Mouse (Mus musculus): ENCODE results near the gene 2200002D01Rik. TPM values are rescaled to one million over a fixed set of nuclear protein-coding genes. Genes with fewer than 3 reads are reported as not detected.
"Not testable (repeated sequence)": the region's sequence is repeated elsewhere in the genome, so short reads cannot be mapped to it uniquely, and the experiment has no call there.

The 2200002D01Rik gene
- polyA plus RNA-seq, 1 experiment from 2014 or later, result 0.92 TPM

GRCm38 (mm10) chr7:29247314-29247700 is 959 bp downstream of the 2200002D01Rik start:
- H3K9ac ChIP-seq (replicated peaks), result no peak overlapping the region
- peak overlapping the region; percentile 45 for H3K4me2 ChIP-seq (replicated peaks)
- peaks cover 10% of the 10 kb centered on the region for H3K4me1 ChIP-seq (replicated peaks)
- ATAC-seq, result peak; percentile 66
- no peak overlapping the region for H3K27ac ChIP-seq
- H3K36me3 ChIP-seq, result peaks cover 24% of the 10 kb centered on the region
- peak overlapping the region; percentile 12; the same call in 1 of the 2 replicates for H3K4me3 ChIP-seq (replicated peaks)
- peaks cover 26% of the 10 kb centered on the region for H3K27me3 ChIP-seq
- no peaks in the 10 kb centered on the region for H3K9me3 ChIP-seq
- WGBS, result 28% methylated on average over 16 of the region's 16 CpGs

GRCm38 (mm10) chr7:29246619-29247313 is 1.5 kb downstream of the 2200002D01Rik start:
- H3K9ac ChIP-seq (replicated peaks), result no peak overlapping the region
- peaks cover 24% of the 10 kb centered on the region for H3K36me3 ChIP-seq
- 87% methylated on average over 21 of the region's 21 CpGs for WGBS
- H3K9me3 ChIP-seq, result no peaks in the 10 kb centered on the region
- peaks cover 10% of the 10 kb centered on the region for H3K4me1 ChIP-seq (replicated peaks)
- H3K27ac ChIP-seq, result no peak overlapping the region
- H3K4me3 ChIP-seq (replicated peaks), result no peak overlapping the region
- H3K27me3 ChIP-seq, result peaks cover 26% of the 10 kb centered on the region
- no peak for ATAC-seq
- no peak overlapping the region for H3K4me2 ChIP-seq (replicated peaks)

- no peak overlapping the region for H3K27ac ChIP-seq
- H3K27me3 ChIP-seq, result peaks cover 26% of the 10 kb centered on the region
- no peaks in the 10 kb centered on the region for H3K9me3 ChIP-seq
- no peak overlapping the region for H3K4me2 ChIP-seq (replicated peaks)
- no peak overlapping the region for H3K9ac ChIP-seq (replicated peaks)
- ATAC-seq, result no peak
- H3K4me1 ChIP-seq (replicated peaks), result peaks cover 10% of the 10 kb centered on the region
- H3K4me3 ChIP-seq (replicated peaks), result no peak overlapping the region
- H3K36me3 ChIP-seq, result peaks cover 24% of the 10 kb centered on the region
- WGBS, result 85% methylated on average over 5 of the region's 5 CpGs
Measured at GRCm38 (mm10) chr7:29246015-29246414, 2.3 kb downstream of the 2200002D01Rik start.

- peaks cover 10% of the 10 kb centered on the region for H3K4me1 ChIP-seq (replicated peaks)
- no peak for ATAC-seq
- H3K27me3 ChIP-seq, result peaks cover 26% of the 10 kb centered on the region
- no peak overlapping the region for H3K4me3 ChIP-seq (replicated peaks)
- no peak overlapping the region for H3K4me2 ChIP-seq (replicated peaks)
- peaks cover 24% of the 10 kb centered on the region for H3K36me3 ChIP-seq
- no peaks in the 10 kb centered on the region for H3K9me3 ChIP-seq
- no peak overlapping the region for H3K27ac ChIP-seq
- H3K9ac ChIP-seq (replicated peaks), result no peak overlapping the region
- WGBS, result 87% methylated on average over 7 of the region's 7 CpGs
Measured at GRCm38 (mm10) chr7:29244732-29245416, 3.4 kb downstream of the 2200002D01Rik start.

- peaks cover 6% of the 10 kb centered on the region for H3K27me3 ChIP-seq
- WGBS, result under 1% methylated on average over 60 of the region's 60 CpGs
- no peaks in the 10 kb centered on the region for H3K36me3 ChIP-seq
- peak; percentile 97 for ATAC-seq
- peak within 1 kb of the TSS; percentile 71 for H3K4me3 ChIP-seq (replicated peaks)
- peak within 1 kb of the TSS; percentile 84 for H3K4me2 ChIP-seq (replicated peaks)
- peaks cover 13% of the 10 kb centered on the region for H3K4me1 ChIP-seq (replicated peaks)
- peak within 1 kb of the TSS; percentile 89 for H3K27ac ChIP-seq
- H3K9me3 ChIP-seq, result no peaks in the 10 kb centered on the region
- H3K9ac ChIP-seq (replicated peaks), result peak within 1 kb of the TSS; percentile 73
Measured at GRCm38 (mm10) chr7:29238019-29238967, 10.0 kb downstream of the 2200002D01Rik start, which contains the start of gene Yif1b. TSS of gene Yif1b (plus strand) at chr7:29238329.

- WGBS, result 32% methylated on average over 6 of the region's 6 CpGs
- not testable (repeated sequence) for H3K9me3 ChIP-seq, H3K36me3 ChIP-seq
- H3K4me2 ChIP-seq (replicated peaks), result peak overlapping the region; percentile 84
- H3K9ac ChIP-seq (replicated peaks), result peak overlapping the region; percentile 59
- peaks cover 13% of the 10 kb centered on the region for H3K27me3 ChIP-seq
- peak overlapping the region; percentile 71 for H3K4me3 ChIP-seq (replicated peaks)
- peak; percentile 37 for ATAC-seq
- peak overlapping the region; percentile 89 for H3K27ac ChIP-seq
- H3K4me1 ChIP-seq (replicated peaks), result peaks cover 13% of the 10 kb centered on the region
Measured at GRCm38 (mm10) chr7:29237596-29237995, 10.7 kb downstream of the 2200002D01Rik start.

- H3K27me3 ChIP-seq, result peaks cover 23% of the 10 kb centered on the region
- no peak for ATAC-seq
- WGBS, result 87% methylated on average over 4 of the region's 4 CpGs
Measured at GRCm38 (mm10) chr7:29236593-29236992, 11.7 kb downstream of the 2200002D01Rik start.

GRCm38 (mm10) chr7:29234661-29235060 is 13.6 kb downstream of the 2200002D01Rik start:
- Histone ChIP-seq H3K9me3 (no peaks in the 10 kb centered on the region), H3K27ac (no peak overlapping the region), H3K4me2 (replicated peaks) (no peak overlapping the region), H3K36me3 (no peaks in the 10 kb centered on the region), H3K27me3 (peaks cover 42% of the 10 kb centered on the region), H3K4me1 (replicated peaks) (peaks cover 18% of the 10 kb centered on the region), H3K4me3 (replicated peaks) (no peak overlapping the region), H3K9ac (replicated peaks) (no peak overlapping the region)
- no peak for ATAC-seq
- 79% methylated on average over 5 of the region's 5 CpGs for WGBS

More at GRCm38 (mm10) chr7:29236593-29236992, 11.7 kb downstream of the 2200002D01Rik start:
- Histone ChIP-seq H3K4me1 (replicated peaks) (peaks cover 19% of the 10 kb centered on the region), H3K36me3 (no peaks in the 10 kb centered on the region), H3K9me3 (no peaks in the 10 kb centered on the region), H3K4me3 (replicated peaks) (no peak overlapping the region), H3K27ac (no peak overlapping the region), H3K9ac (replicated peaks) (no peak overlapping the region), H3K4me2 (replicated peaks) (no peak overlapping the region)

- H3K4me3 ChIP-seq (replicated peaks), result no peak overlapping the region
- H3K27ac ChIP-seq, result no peak overlapping the region
- peaks cover 9% of the 10 kb centered on the region for H3K4me1 ChIP-seq (replicated peaks)
- no peak for ATAC-seq
- H3K36me3 ChIP-seq, result no peaks in the 10 kb centered on the region
- WGBS, result 83% methylated on average over 6 of the region's 6 CpGs
- H3K9ac ChIP-seq (replicated peaks), result no peak overlapping the region
- H3K4me2 ChIP-seq (replicated peaks), result no peak overlapping the region
- H3K9me3 ChIP-seq, result no peaks in the 10 kb centered on the region
- peaks cover 47% of the 10 kb centered on the region for H3K27me3 ChIP-seq
Measured at GRCm38 (mm10) chr7:29233745-29234144, 14.5 kb downstream of the 2200002D01Rik start.

- peak within 1 kb of the TSS; percentile 46 for H3K4me3 ChIP-seq (replicated peaks)
- peak within 1 kb of the TSS; percentile 67 for H3K9ac ChIP-seq (replicated peaks)
- peak; percentile 53; the same call in 1 of the 2 replicates for ATAC-seq
- H3K27me3 ChIP-seq, result peaks cover 47% of the 10 kb centered on the region
- 2% methylated on average over 59 of the region's 62 CpGs for WGBS
- no peaks in the 10 kb centered on the region for H3K36me3 ChIP-seq
- no peaks in the 10 kb centered on the region for H3K9me3 ChIP-seq
- H3K27ac ChIP-seq, result no peak within 1 kb of the TSS
- peaks cover 6% of the 10 kb centered on the region for H3K4me1 ChIP-seq (replicated peaks)
- H3K4me2 ChIP-seq (replicated peaks), result peak within 1 kb of the TSS; percentile 77
Measured at GRCm38 (mm10) chr7:29232247-29233013, 15.8 kb downstream of the 2200002D01Rik start, which contains the start of gene Kcnk6. TSS of gene Kcnk6 (minus strand) at chr7:29232515.

GRCm38 (mm10) chr7:29231517-29231916 is 16.7 kb downstream of the 2200002D01Rik start:
- Histone ChIP-seq H3K27ac (no peak overlapping the region), H3K36me3 (no peaks in the 10 kb centered on the region), H3K4me3 (replicated peaks) (no peak overlapping the region), H3K9ac (replicated peaks) (no peak overlapping the region), H3K9me3 (no peaks in the 10 kb centered on the region), H3K27me3 (peaks cover 47% of the 10 kb centered on the region), H3K4me1 (replicated peaks) (peaks cover 6% of the 10 kb centered on the region), H3K4me2 (replicated peaks) (no peak overlapping the region)
- WGBS, result 54% methylated on average over 3 of the region's 3 CpGs
- no peak for ATAC-seq
